Mouse (Mus musculus): ENCODE results near the gene Cd59b. TPM values are rescaled to one million over a fixed set of nuclear protein-coding genes. Genes with fewer than 3 reads are reported as not detected.

Cd59b gene
- under 1 TPM in 1 of 2 experiments, not detected in 1; 0.78 TPM for total RNA-seq (2021)

- intact Hi-C loops (cut with DNase I): no loop called here
- no peak for DNase-seq (ENCODE audit: low spot score in 2 of 2)
Observed at GRCm38 (mm10) chr2:104069704-104070185, at the start of gene Cd59b. Gene Cd59b (plus strand): TSS chr2:104069849.

DNA sequence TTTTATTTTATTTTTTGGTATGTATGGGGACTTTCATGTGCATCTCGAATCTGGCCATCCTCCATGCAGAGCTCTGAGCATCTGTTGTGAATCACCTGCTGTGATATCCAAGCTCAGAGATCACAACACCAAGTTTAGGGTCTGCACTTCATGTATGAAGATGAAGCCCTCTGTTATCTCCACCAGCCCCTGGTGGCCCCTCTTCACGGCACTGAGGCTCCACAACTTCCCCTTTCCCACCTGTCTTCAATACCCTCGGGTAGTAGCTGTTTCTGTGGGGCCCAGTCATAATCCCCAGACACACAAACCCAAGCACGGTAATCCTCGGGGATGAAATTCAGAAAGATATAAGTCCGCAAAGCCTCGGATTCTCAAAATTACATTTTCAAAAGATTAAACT, 46.6 kb upstream of the Cd59b start:
- intact Hi-C loops (cut with DNase I): no loop called here
- no peak for DNase-seq (ENCODE audit: low spot score in 2 of 2)

GRCm38 (mm10) chr2:104024656-104025055, 45.0 kb upstream of the Cd59b start:
- intact Hi-C loops (cut with DNase I): no loop called here
- no peak for DNase-seq (ENCODE audit: low spot score in 2 of 2)

DNA sequence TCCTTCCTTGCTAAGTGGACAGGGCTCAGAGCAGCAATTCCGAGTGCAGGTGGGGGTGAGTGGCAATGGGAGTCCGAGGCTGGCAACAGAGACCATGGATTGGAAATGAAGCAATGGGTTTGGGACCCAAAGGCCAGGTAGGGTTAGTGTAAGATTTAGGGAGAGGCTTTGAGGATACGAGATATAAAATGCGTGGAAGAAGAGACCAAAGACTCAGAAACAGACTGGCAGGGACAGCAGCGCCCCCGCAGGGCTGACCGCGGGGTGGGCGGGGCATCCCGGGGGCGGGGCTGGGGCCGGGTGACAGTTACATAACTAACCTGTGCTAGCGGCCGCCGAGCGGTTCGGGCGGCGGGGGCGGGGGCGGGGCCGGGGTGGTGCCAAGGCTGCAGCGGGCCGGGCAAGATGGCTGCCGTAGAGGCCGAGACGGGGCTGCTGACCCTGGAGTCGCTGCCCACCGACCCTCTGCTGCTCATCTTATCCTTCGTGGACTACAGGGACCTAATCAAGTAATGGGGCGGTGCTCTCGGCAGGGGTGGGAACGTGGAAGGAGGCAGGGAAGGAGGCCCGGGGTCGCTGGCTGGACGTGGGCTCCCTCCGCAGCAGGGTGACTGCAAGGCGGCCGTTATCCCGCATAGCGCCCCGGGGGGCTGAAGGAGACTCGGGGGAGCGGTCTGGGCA, 42.1 kb upstream of the Cd59b start, which contains the start of gene Fbxo3:
Gene Fbxo3 (plus strand): TSS at position 264 of the 681 bp plus-strand sequence.
- peak; percentile 78 to 82 for DNase-seq (ENCODE audit: low spot score in 2 of 2)

DNA sequence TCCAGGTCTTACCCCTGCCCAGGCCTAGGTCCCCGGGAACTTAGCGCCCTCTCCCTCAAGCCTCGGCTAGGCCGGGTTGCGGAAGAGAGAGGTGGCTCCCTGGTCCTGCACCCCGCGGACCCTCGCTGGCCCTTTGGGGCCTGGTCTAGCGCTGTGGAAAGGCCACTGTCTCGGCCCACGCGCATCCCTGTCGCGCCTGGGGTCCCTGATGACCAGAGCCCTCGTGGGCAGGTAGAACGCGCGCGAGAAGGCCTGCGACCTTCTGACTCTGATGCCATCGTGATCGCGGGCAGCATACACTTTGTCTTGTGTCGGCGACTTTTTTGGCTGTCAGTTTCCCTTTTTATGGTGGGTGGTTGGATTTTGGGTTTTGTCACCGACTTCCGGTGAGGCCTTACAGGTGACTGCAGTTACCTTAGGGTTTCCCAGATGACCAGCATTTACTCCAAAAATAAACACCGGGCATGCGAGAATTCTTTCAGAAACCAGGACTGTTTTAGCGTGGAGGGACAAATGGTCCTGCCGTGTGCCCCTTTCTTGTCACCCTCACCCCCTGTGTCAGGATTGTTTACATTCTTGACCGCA, 41.4 kb upstream of the Cd59b start, which contains the start of gene 4931422A03Rik:
Gene 4931422A03Rik (minus strand): TSS at position 223 of the 585 bp plus-strand sequence.
- peak; percentile 16 to 17 for DNase-seq (ENCODE audit: low spot score in 2 of 2)
- intact Hi-C loops (cut with DNase I): no loop called here

More for the DNA sequence above, 42.1 kb upstream of the Cd59b start, which contains the start of gene Fbxo3:
- intact Hi-C loops (cut with DNase I): no loop called here

DNA sequence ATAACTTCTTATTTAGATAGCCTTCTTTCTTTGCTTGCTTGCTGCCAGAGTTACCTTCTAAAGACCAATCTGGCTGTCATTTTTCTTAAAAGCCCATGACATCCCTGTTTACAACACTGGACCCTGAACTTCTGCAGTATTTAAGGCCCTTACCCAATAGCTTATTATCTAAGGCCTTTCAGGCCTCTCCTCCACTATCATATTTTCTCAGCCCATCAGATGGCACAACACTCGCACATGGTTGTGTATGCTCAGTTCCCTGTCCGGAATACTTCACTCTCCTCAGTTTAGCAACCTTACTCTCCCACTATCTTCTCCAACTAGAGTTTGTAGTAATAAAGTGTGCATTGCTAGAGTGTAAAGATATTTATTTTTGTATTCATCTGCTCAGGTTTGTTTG, 40.6 kb upstream of the Cd59b start:
- DNase-seq (ENCODE audit: low spot score in 2 of 2): no peak
- intact Hi-C loops (cut with DNase I): no loop called here

DNA sequence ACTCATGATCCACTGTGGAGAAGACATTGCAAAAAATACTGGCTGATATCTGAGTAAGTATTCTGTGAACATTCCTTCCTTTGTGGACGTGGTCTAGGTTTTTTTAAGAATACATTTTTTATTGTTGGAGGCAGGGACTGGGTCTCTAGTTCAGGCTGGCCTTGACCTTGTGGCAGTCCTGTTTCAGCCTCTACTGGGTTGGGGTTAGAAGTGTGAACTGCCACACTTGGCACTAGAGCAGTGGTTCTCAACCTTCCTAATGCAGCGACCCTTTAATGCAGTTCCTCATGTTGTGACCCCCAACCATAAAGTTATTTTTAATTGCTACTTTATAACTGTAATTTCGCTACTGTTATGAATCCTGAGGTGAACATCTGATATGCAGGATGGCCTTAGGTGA, 39.3 kb upstream of the Cd59b start:
- no peak for DNase-seq (ENCODE audit: low spot score in 2 of 2)
- intact Hi-C loops (cut with DNase I): loop anchor here (10.0 kb wide), 3 partner anchors 94 to 554 kb away; partner anchors contain the start of gene A930018P22Rik

GRCm38 (mm10) chr2:104032056-104032455, 37.6 kb upstream of the Cd59b start:
- DNase-seq (ENCODE audit: low spot score in 2 of 2): no peak
- intact Hi-C loops (cut with DNase I): loop anchor here (10.0 kb wide), 3 partner anchors 93 to 553 kb away; partner anchors contain the start of gene A930018P22Rik

DNA sequence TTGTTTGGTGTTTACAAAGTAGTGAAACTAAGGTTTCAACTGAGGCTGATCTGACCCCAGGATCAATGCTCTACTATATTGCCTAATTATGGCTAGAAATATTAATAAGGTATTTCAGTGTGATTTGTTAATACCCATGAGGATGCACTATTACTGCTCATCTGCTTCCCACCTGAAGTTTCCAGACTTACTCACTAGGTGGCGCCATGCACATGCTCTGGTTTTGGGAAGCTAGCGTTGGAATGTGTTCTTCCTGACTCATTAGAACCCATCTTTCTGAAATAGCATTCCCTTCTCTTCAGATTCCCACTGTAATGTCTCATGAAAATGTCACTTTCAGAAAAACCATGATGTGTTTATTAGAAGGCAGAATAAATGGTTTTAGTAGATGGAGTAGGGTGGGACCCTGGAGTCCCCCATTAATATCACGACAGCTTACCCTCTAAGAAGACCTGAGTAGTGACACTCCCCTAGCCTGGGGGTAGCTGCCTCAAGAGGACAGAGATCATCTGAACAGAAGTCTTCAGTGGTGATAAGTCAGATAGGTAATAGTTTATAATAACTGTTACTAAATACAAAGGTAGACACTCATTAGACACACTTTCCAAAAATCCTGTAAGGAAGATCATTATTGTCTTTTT, 34.7 kb upstream of the Cd59b start:
- peak; percentile 72 to 80 for DNase-seq (ENCODE audit: low spot score in 2 of 2)
- intact Hi-C loops (cut with DNase I): loop anchor here (10.0 kb wide), 3 partner anchors 90 to 550 kb away; partner anchors contain the start of gene A930018P22Rik

GRCm38 (mm10) chr2:104035595-104035994, 34.1 kb upstream of the Cd59b start:
- no peak for DNase-seq (ENCODE audit: low spot score in 2 of 2)
- intact Hi-C loops (cut with DNase I): loop anchor here (10.0 kb wide), 3 partner anchors 89 to 549 kb away; partner anchors contain the start of gene A930018P22Rik

- intact Hi-C loops (cut with DNase I): loop anchor here (10.0 kb wide), 3 partner anchors 88 to 548 kb away; partner anchors contain the start of gene A930018P22Rik
- DNase-seq (ENCODE audit: low spot score in 2 of 2): no peak
Observed at GRCm38 (mm10) chr2:104036316-104036715, 33.3 kb upstream of the Cd59b start.

GRCm38 (mm10) chr2:104038236-104038635, 31.4 kb upstream of the Cd59b start:
- intact Hi-C loops (cut with DNase I): loop anchor here (10.0 kb wide), 3 partner anchors 87 to 547 kb away; partner anchors contain the start of gene A930018P22Rik
- DNase-seq (ENCODE audit: low spot score in 2 of 2): no peak

DNA sequence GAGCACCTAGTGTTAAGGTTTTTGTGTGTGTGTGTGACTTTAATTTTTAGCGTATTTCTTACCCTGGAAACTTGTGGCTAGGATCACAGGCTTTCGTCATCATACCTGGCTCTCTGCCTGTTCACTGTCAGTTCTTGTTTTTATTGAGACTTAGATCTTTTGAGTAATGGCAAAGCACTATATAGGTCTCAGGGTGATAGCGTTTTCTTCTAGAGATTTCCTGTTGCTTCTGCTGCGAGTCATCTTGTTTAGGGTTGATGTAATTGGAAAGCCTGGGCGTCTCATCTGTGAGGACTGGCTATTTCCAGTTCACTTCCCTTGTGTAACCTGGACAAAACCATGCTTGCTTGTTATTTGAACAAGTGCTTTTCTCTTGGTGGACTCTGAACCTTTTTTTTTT, 28.0 kb upstream of the Cd59b start:
- intact Hi-C loops (cut with DNase I): no loop called here

GRCm38 (mm10) chr2:104042766-104043165, 26.9 kb upstream of the Cd59b start:
- intact Hi-C loops (cut with DNase I): no loop called here
- no peak for DNase-seq (ENCODE audit: low spot score in 2 of 2)

More for the DNA sequence above, 28.0 kb upstream of the Cd59b start:
- DNase-seq (ENCODE audit: low spot score in 2 of 2): no peak

- intact Hi-C loops (cut with DNase I): no loop called here
- no peak for DNase-seq (ENCODE audit: low spot score in 2 of 2)
Observed at GRCm38 (mm10) chr2:104043624-104044478, 25.8 kb upstream of the Cd59b start.

DNA sequence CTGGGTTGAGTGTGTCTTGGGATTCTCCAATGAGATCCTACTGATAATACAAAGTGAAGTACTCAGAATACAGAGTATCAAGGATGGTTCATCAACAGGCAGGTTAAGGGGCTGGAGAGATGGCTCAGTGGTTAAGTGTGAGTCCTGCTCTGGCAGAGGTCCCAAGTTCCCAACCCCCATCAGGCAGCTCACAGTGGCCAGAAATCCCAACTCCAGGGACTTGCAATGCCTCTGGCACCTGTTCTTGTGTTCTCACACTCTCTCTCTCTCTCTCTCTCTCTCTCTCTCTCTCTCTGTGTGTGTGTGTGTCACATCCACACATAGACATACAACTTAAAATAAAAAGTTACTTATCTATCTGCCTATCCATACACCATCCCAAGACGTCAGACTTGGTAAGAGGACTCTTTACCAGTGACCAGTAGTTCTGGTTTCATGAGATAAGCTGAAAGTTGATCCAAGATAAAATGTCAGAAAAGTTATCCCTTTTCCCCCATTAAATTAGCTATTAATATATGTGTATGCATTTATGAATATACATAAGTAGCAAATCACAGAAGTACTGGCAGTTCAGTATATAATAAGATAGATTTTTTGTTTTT, 25.1 kb upstream of the Cd59b start:
- DNase-seq (ENCODE audit: low spot score in 2 of 2): no peak
- intact Hi-C loops (cut with DNase I): no loop called here

DNA sequence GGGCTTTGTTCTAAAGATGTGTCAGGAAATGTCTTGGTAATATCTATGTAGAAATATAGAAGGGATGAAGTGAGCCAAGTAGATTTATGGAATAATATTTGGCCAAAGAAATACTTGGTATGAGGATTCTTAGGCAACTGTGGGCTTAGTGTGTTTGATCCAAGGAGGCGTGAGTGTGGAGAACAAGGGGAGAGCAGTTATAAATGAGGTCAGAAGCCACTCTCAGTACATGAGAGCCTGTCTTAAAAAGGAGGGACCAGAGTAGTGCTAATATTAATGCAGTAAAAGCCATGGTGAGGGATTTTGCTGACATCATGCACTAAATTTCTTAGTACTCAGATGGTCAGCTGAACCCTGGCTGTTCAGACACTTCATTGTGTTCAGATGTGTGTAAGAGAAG, 11.3 kb upstream of the Cd59b start:
- intact Hi-C loops (cut with DNase I): loop anchor here (10.0 kb wide), 1 partner anchor 376 kb away; no protein-coding TSS in a partner anchor
- no peak for DNase-seq (ENCODE audit: low spot score in 2 of 2)

DNA sequence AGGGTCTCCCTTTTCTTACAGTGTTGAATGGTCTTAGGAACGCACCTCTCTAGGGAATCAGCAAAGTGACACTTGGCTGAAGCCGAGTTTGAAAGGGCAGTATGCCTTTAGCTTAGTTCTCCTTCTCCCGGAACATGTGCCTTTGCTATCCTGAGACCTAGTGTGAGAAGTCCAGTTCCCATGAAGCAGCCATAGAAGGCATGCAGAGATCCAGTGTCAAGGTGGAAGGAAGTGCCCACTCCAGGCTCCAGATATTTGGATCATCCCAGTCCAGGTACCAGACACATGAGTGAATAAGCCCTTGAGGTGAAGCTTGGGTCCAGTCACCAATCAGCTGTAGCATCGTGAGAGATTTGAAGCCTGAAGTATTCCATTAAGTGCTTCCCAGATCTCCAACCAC, 10.7 kb upstream of the Cd59b start:
- intact Hi-C loops (cut with DNase I): loop anchor here (10.0 kb wide), 1 partner anchor 376 kb away; no protein-coding TSS in a partner anchor
- no peak for DNase-seq (ENCODE audit: low spot score in 2 of 2)

All from left cerebral cortex, postnatal 25 days (tissue).